In the genomic region with DNA sequence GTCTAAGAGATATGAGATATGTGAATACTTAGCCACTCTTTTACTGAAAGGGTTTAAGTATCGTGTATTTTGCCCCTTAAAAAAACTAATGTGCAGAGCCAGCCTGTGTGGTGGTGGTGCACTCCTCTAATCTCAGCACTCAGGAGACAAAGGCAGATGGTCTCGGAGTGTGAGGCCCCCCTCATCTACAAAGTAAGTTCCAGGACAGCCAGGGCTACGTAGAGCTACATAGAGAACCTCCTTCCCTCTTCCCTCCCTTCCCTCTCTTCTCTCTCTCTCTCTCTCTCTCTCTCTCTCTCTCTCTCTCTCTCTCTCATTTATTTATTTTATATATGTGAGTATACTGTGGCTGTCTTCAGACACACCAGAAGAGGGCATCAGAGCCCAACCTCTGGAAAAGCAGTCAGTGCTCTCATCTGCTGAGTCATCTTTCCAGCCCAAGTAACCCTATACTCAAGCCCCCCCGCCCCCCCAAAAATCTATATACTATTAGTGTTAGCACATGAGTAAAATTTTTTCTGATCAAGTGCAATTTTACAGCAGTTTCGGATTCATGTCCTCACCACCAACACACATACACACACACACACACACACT, we compare ENCODE assay signal across 14 mouse cellular contexts. TPM values are rescaled to one million over a fixed set of nuclear protein-coding genes. Genes with fewer than 3 reads are reported as not detected.
DNase-seq lines count a peak whose midpoint lies in the region; ATAC-seq lines count a peak whose summit lies in the region.
"Had no signal": no experiment of that assay in that cellular context is flagged by ENCODE, and none has a peak within 500 bp of the region (broad histone marks: within the 10 kb centered on the region; RNA-seq: fewer than 3 reads in every experiment).

No protein-coding gene starts in this region.

- no peak for DNase-seq in lung, postnatal 10 days
- DNase-seq in urinary bladder, adult 2 months (ENCODE audit: low spot score), result no peak
- no peak for DNase-seq in thymus, postnatal 0 days (ENCODE audit: low spot score)
- DNase-seq: cerebellum, postnatal 36 days; kidney, postnatal 25 days; layer of hippocampus, postnatal 36 days had no signal

- no peak overlapping the region for H3K4me2 ChIP-seq in forebrain, embryonic 15.5 days (replicated peaks)
- H3K4me2 ChIP-seq in forebrain, embryonic 12.5 days, result no peak overlapping the region
- no peak overlapping the region for H3K4me2 ChIP-seq in lung, embryonic 16.5 days (ENCODE audit: low read depth, low read length)
- H3K4me2 ChIP-seq in embryonic facial prominence, embryonic 15.5 days (replicated peaks), result no peak overlapping the region
- no peak overlapping the region for H3K4me2 ChIP-seq in stomach, embryonic 14.5 days (replicated peaks; ENCODE audit: low read depth, low read length)
- H3K4me2 ChIP-seq: lung, embryonic 15.5 days; midbrain, embryonic 11.5 days had no signal

- H3K27ac ChIP-seq in forebrain, embryonic 15.5 days (replicated peaks), result peak overlapping the region; percentile 80
- no peak overlapping the region for H3K27ac ChIP-seq in forebrain, embryonic 12.5 days
- H3K27ac ChIP-seq in lung, embryonic 16.5 days (ENCODE audit: low read length), result no peak overlapping the region
- H3K27ac ChIP-seq in embryonic facial prominence, embryonic 15.5 days (replicated peaks), result 0 out of 2 replicates have a peak overlapping the region, but pooled peaks have one; percentile 44
- no peak overlapping the region; the same call in 1 of the 2 replicates for H3K27ac ChIP-seq in stomach, embryonic 14.5 days (ENCODE audit: low read length)
- H3K27ac ChIP-seq: lung, embryonic 15.5 days had no signal

- no peaks in the 10 kb centered on the region for H3K9me3 ChIP-seq in forebrain, embryonic 15.5 days
- no peaks in the 10 kb centered on the region for H3K9me3 ChIP-seq in forebrain, embryonic 12.5 days
- no peaks in the 10 kb centered on the region for H3K9me3 ChIP-seq in lung, embryonic 16.5 days (ENCODE audit: control insufficient read depth, low read length)
- no peaks in the 10 kb centered on the region for H3K9me3 ChIP-seq in embryonic facial prominence, embryonic 15.5 days (replicated peaks)
- no peaks in the 10 kb centered on the region for H3K9me3 ChIP-seq in stomach, embryonic 14.5 days (ENCODE audit: control insufficient read depth, low read depth, low read length)
- H3K9me3 ChIP-seq: limb, embryonic 13.5 days; lung, embryonic 15.5 days had no signal

- ATAC-seq in forebrain, embryonic 15.5 days (replicated peaks), result no peak; the same call in 1 of the 2 replicates
- no peak for ATAC-seq in forebrain, embryonic 12.5 days (ENCODE audit: low FRiP score)
- 0 out of 2 replicates have a peak, but pooled peaks have one; percentile 23 for ATAC-seq in lung, embryonic 16.5 days (ENCODE audit: low read depth)
- ATAC-seq in embryonic facial prominence, embryonic 15.5 days (ENCODE audit: insufficient number of reproducible peaks, low FRiP score, low TSS enrichment, low read depth), result no peak
- ATAC-seq in stomach, embryonic 14.5 days (ENCODE audit: insufficient number of reproducible peaks, insufficient read depth, low FRiP score, low read depth), result peak; percentile 11; the same call in 1 of the 2 replicates

- peaks cover 9% of the 10 kb centered on the region for H3K4me1 ChIP-seq in forebrain, embryonic 15.5 days
- H3K4me1 ChIP-seq in forebrain, embryonic 12.5 days, result no peaks in the 10 kb centered on the region
- H3K4me1 ChIP-seq in lung, embryonic 16.5 days (replicated peaks; ENCODE audit: control insufficient read depth, insufficient read depth, low read length), result no peaks in the 10 kb centered on the region
- H3K4me1 ChIP-seq in embryonic facial prominence, embryonic 15.5 days, result peaks cover 11% of the 10 kb centered on the region
- H3K4me1 ChIP-seq in stomach, embryonic 14.5 days (ENCODE audit: control insufficient read depth, insufficient read depth, low read length), result no peaks in the 10 kb centered on the region
- H3K4me1 ChIP-seq: lung, embryonic 15.5 days had no signal

- 76% methylated on average over 5 of the region's 5 CpGs for WGBS in forebrain, embryonic 15.5 days
- 85% methylated on average over 5 of the region's 5 CpGs for WGBS in forebrain, embryonic 12.5 days
- WGBS in lung, embryonic 16.5 days, result 56% methylated on average over 5 of the region's 5 CpGs
- 62% methylated on average over 5 of the region's 5 CpGs for WGBS in embryonic facial prominence, embryonic 15.5 days
- 67% methylated on average over 5 of the region's 5 CpGs for WGBS in stomach, embryonic 14.5 days

- H3K4me3 ChIP-seq in forebrain, embryonic 15.5 days, result no peak overlapping the region
- no peak overlapping the region for H3K4me3 ChIP-seq in forebrain, embryonic 12.5 days (replicated peaks)
- H3K4me3 ChIP-seq in lung, embryonic 16.5 days (ENCODE audit: low read length), result no peak overlapping the region
- H3K4me3 ChIP-seq in embryonic facial prominence, embryonic 15.5 days (replicated peaks), result no peak overlapping the region
- H3K4me3 ChIP-seq in stomach, embryonic 14.5 days (ENCODE audit: low read depth, low read length), result no peak overlapping the region
- H3K4me3 ChIP-seq: limb, embryonic 13.5 days; lung, embryonic 15.5 days had no signal

- H3K36me3 ChIP-seq in forebrain, embryonic 15.5 days, result peaks cover 34% of the 10 kb centered on the region
- H3K36me3 ChIP-seq in forebrain, embryonic 12.5 days (replicated peaks), result peaks cover 38% of the 10 kb centered on the region
- peaks cover 31% of the 10 kb centered on the region for H3K36me3 ChIP-seq in lung, embryonic 16.5 days (ENCODE audit: control insufficient read depth, insufficient read depth, low read length)
- H3K36me3 ChIP-seq in embryonic facial prominence, embryonic 15.5 days, result peaks cover 37% of the 10 kb centered on the region
- peaks cover 31% of the 10 kb centered on the region for H3K36me3 ChIP-seq in stomach, embryonic 14.5 days (ENCODE audit: control insufficient read depth, insufficient read depth, low read length)

- H3K9ac ChIP-seq in forebrain, embryonic 15.5 days (replicated peaks), result no peak overlapping the region
- H3K9ac ChIP-seq in forebrain, embryonic 12.5 days, result no peak overlapping the region
- H3K9ac ChIP-seq in lung, embryonic 16.5 days (ENCODE audit: low read length), result no peak overlapping the region
- no peak overlapping the region for H3K9ac ChIP-seq in embryonic facial prominence, embryonic 15.5 days
- no peak overlapping the region for H3K9ac ChIP-seq in stomach, embryonic 14.5 days (replicated peaks; ENCODE audit: low read depth, low read length)
- H3K9ac ChIP-seq: lung, embryonic 15.5 days had no signal

- no peaks in the 10 kb centered on the region for H3K27me3 ChIP-seq in forebrain, embryonic 15.5 days
- H3K27me3 ChIP-seq in forebrain, embryonic 12.5 days, result no peaks in the 10 kb centered on the region
- H3K27me3 ChIP-seq in lung, embryonic 16.5 days (ENCODE audit: control insufficient read depth, insufficient read depth, low read depth, low read length), result no peaks in the 10 kb centered on the region
- H3K27me3 ChIP-seq in embryonic facial prominence, embryonic 15.5 days, result no peaks in the 10 kb centered on the region
- H3K27me3 ChIP-seq in stomach, embryonic 14.5 days (ENCODE audit: control insufficient read depth, insufficient read depth, low read length), result no peaks in the 10 kb centered on the region
- H3K27me3 ChIP-seq: limb, embryonic 13.5 days; lung, embryonic 15.5 days had no signal

RNA-seq across cellular contexts. Expression of gene Agbl5, which starts 9.0 kb away (rescaled TPM):
- 23.2 and 23.9 TPM in 2 replicates for polyA plus RNA-seq in forebrain, embryonic 15.5 days (2015; fragmentation: Nextera tagmentation; extraction: Ambion mirVana)
- 28.8 TPM in 2 replicates for polyA plus RNA-seq in forebrain, embryonic 12.5 days (2016; fragmentation: Nextera tagmentation; extraction: Ambion mirVana)
- polyA plus RNA-seq in lung, embryonic 16.5 days (2015; fragmentation: Nextera tagmentation; extraction: Ambion mirVana), result 20.9 and 21.2 TPM in 2 replicates
- polyA plus RNA-seq in embryonic facial prominence, embryonic 15.5 days (2015; fragmentation: Nextera tagmentation; extraction: Ambion mirVana), result 22.1 and 28.7 TPM in 2 replicates
- polyA plus RNA-seq in stomach, embryonic 14.5 days (2014; fragmentation: Nextera tagmentation; extraction: Ambion mirVana), result 27.5 and 34.0 TPM in 2 replicates
- 16.5 and 16.6 TPM in 2 replicates for polyA plus RNA-seq in urinary bladder, adult 2 months (2012; rRNA removed)
- polyA plus RNA-seq in thymus, postnatal 0 days (2015; fragmentation: Nextera tagmentation; extraction: Ambion mirVana), result 13.3 and 15.9 TPM in 2 replicates

RNA-seq across cellular contexts. Expression of gene Tmem214, which starts 11.6 kb away (rescaled TPM):
- 48.1 and 50.9 TPM in 2 replicates for polyA plus RNA-seq in forebrain, embryonic 15.5 days (2015; fragmentation: Nextera tagmentation; extraction: Ambion mirVana)
- polyA plus RNA-seq in forebrain, embryonic 12.5 days (2016; fragmentation: Nextera tagmentation; extraction: Ambion mirVana), result 52.5 and 56.4 TPM in 2 replicates
- polyA plus RNA-seq in lung, embryonic 16.5 days (2015; fragmentation: Nextera tagmentation; extraction: Ambion mirVana), result 79.8 and 84.4 TPM in 2 replicates
- 90.0 and 100.0 TPM in 2 replicates for polyA plus RNA-seq in embryonic facial prominence, embryonic 15.5 days (2015; fragmentation: Nextera tagmentation; extraction: Ambion mirVana)
- polyA plus RNA-seq in stomach, embryonic 14.5 days (2014; fragmentation: Nextera tagmentation; extraction: Ambion mirVana), result 58.6 and 68.7 TPM in 2 replicates
- polyA plus RNA-seq in urinary bladder, adult 2 months (2012; rRNA removed), result 52.8 and 60.7 TPM in 2 replicates
- polyA plus RNA-seq in thymus, postnatal 0 days (2015; fragmentation: Nextera tagmentation; extraction: Ambion mirVana), result 41.7 TPM in 2 replicates

RNA-seq across cellular contexts. Expression of gene Ost4, which starts 28.1 kb away (rescaled TPM):
- polyA plus RNA-seq in forebrain, embryonic 15.5 days (2015; fragmentation: Nextera tagmentation; extraction: Ambion mirVana), result 243 and 273 TPM in 2 replicates
- polyA plus RNA-seq in forebrain, embryonic 12.5 days (2016; fragmentation: Nextera tagmentation; extraction: Ambion mirVana), result 302 and 315 TPM in 2 replicates
- polyA plus RNA-seq in lung, embryonic 16.5 days (2015; fragmentation: Nextera tagmentation; extraction: Ambion mirVana), result 446 TPM in 2 replicates
- polyA plus RNA-seq in embryonic facial prominence, embryonic 15.5 days (2015; fragmentation: Nextera tagmentation; extraction: Ambion mirVana), result 482 and 502 TPM in 2 replicates
- 476 and 515 TPM in 2 replicates for polyA plus RNA-seq in stomach, embryonic 14.5 days (2014; fragmentation: Nextera tagmentation; extraction: Ambion mirVana)
- 268 and 335 TPM in 2 replicates for polyA plus RNA-seq in urinary bladder, adult 2 months (2012; rRNA removed)
- 396 and 461 TPM in 2 replicates for polyA plus RNA-seq in thymus, postnatal 0 days (2015; fragmentation: Nextera tagmentation; extraction: Ambion mirVana)

RNA-seq across cellular contexts. Expression of gene Emilin1, which starts 33.8 kb away (rescaled TPM):
- 12.0 and 12.9 TPM in 2 replicates for polyA plus RNA-seq in forebrain, embryonic 15.5 days (2015; fragmentation: Nextera tagmentation; extraction: Ambion mirVana)
- polyA plus RNA-seq in forebrain, embryonic 12.5 days (2016; fragmentation: Nextera tagmentation; extraction: Ambion mirVana), result 39.1 and 52.4 TPM in 2 replicates
- 212 and 225 TPM in 2 replicates for polyA plus RNA-seq in lung, embryonic 16.5 days (2015; fragmentation: Nextera tagmentation; extraction: Ambion mirVana)
- 244 and 254 TPM in 2 replicates for polyA plus RNA-seq in embryonic facial prominence, embryonic 15.5 days (2015; fragmentation: Nextera tagmentation; extraction: Ambion mirVana)
- polyA plus RNA-seq in stomach, embryonic 14.5 days (2014; fragmentation: Nextera tagmentation; extraction: Ambion mirVana), result 208 and 230 TPM in 2 replicates
- polyA plus RNA-seq in urinary bladder, adult 2 months (2012; rRNA removed), result 59.2 and 104 TPM in 2 replicates
- 47.0 and 47.5 TPM in 2 replicates for polyA plus RNA-seq in thymus, postnatal 0 days (2015; fragmentation: Nextera tagmentation; extraction: Ambion mirVana)

RNA-seq across cellular contexts. Expression of gene Khk, which starts 41.8 kb away (rescaled TPM):
- 5.1 and 5.5 TPM in 2 replicates for polyA plus RNA-seq in forebrain, embryonic 15.5 days (2015; fragmentation: Nextera tagmentation; extraction: Ambion mirVana)
- 4.7 and 7.7 TPM in 2 replicates for polyA plus RNA-seq in forebrain, embryonic 12.5 days (2016; fragmentation: Nextera tagmentation; extraction: Ambion mirVana)
- polyA plus RNA-seq in lung, embryonic 16.5 days (2015; fragmentation: Nextera tagmentation; extraction: Ambion mirVana), result 13.2 and 15.0 TPM in 2 replicates
- 23.8 and 25.6 TPM in 2 replicates for polyA plus RNA-seq in embryonic facial prominence, embryonic 15.5 days (2015; fragmentation: Nextera tagmentation; extraction: Ambion mirVana)
- polyA plus RNA-seq in stomach, embryonic 14.5 days (2014; fragmentation: Nextera tagmentation; extraction: Ambion mirVana), result 19.2 and 24.2 TPM in 2 replicates
- 38.4 and 38.9 TPM in 2 replicates for polyA plus RNA-seq in urinary bladder, adult 2 months (2012; rRNA removed)
- polyA plus RNA-seq in thymus, postnatal 0 days (2015; fragmentation: Nextera tagmentation; extraction: Ambion mirVana), result 31.7 and 32.5 TPM in 2 replicates

Comparison
In these comparisons a context has a peak if more than half of its experiments do, and no peak if none do; other contexts are left out.
1. H3K27ac ChIP-seq: peak in forebrain, embryonic 15.5 days (single experiment) and embryonic facial prominence, embryonic 15.5 days (single experiment); none in forebrain, embryonic 12.5 days (single experiment), lung, embryonic 16.5 days (single experiment) and stomach, embryonic 14.5 days (single experiment).
2. ATAC-seq: peak in lung, embryonic 16.5 days (single experiment) and stomach, embryonic 14.5 days (single experiment); none in forebrain, embryonic 15.5 days (single experiment), forebrain, embryonic 12.5 days (single experiment) and embryonic facial prominence, embryonic 15.5 days (single experiment).